Mouse (Mus musculus) limb, embryonic 12.5 days (tissue): ENCODE results near the gene Slc17a6. TPM values are rescaled to one million over a fixed set of nuclear protein-coding genes. Genes with fewer than 3 reads are reported as not detected.
"Not testable (repeated sequence)": the region's sequence is repeated elsewhere in the genome, so short reads cannot be mapped to it uniquely, and the experiment has no call there.

Experiments
- ATAC-seq: fragments of 200-750 bp; cut with Nextera tagmentation; 2 replicates; pipeline ENCODE4 v1.8.0; 2017; ENCODE audit warnings: low read depth, moderate TSS enrichment; ENCODE audit not compliant: insufficient number of reproducible peaks, insufficient read depth, low FRiP score, low TSS enrichment
- H3K27ac ChIP-seq: fragments of 300-500 bp; sonication (generic); 2 replicates; pipeline ENCODE4 v1.5.1; 2016; ENCODE audit warnings: mild to moderate bottlenecking, moderate library complexity
- H3K27me3 ChIP-seq: fragments of 300-500 bp; sonication (generic); 2 replicates; pipeline ENCODE4 v1.6.1; 2016; ENCODE audit warnings: mild to moderate bottlenecking, moderate library complexity
- H3K36me3 ChIP-seq: fragments of 300-500 bp; sonication (generic); 2 replicates; pipeline ENCODE4 v1.6.1; 2016; ENCODE audit warnings: mild to moderate bottlenecking, moderate library complexity
- H3K4me1 ChIP-seq: fragments of 300-500 bp; sonication (generic); replicated peaks from 2 replicates; pipeline ENCODE4 v1.6.1; 2016
- H3K4me2 ChIP-seq: fragments of 300-500 bp; sonication (generic); 2 replicates; pipeline ENCODE4 v1.6.1; 2016; ENCODE audit warnings: mild to moderate bottlenecking, moderate library complexity
- H3K4me3 ChIP-seq: fragments of 300-500 bp; sonication (generic); replicated peaks from 2 replicates; pipeline ENCODE4 v1.5.1; 2016; ENCODE audit warnings: mild to moderate bottlenecking
- H3K9ac ChIP-seq: fragments of 300-500 bp; sonication (generic); replicated peaks from 2 replicates; pipeline ENCODE4 v1.6.1; 2016; ENCODE audit warnings: mild to moderate bottlenecking, moderate library complexity
- H3K9me3 ChIP-seq: fragments of 300-500 bp; sonication (generic); 2 replicates; pipeline ENCODE4 v1.6.1; 2016; ENCODE audit warnings: mild to moderate bottlenecking, moderate library complexity
- WGBS: fragments of 180-500 bp; shearing (Covaris S2); methylation state at CpG from one replicate; pipeline ENCODE4 v1.1.7; 2016; 5-methylcytosine and 5-hydroxymethylcytosine counted together
- polyA plus RNA-seq: library from polyadenylated mRNA; unstranded; fragments of >200 nt; fragmentation: Nextera tagmentation; extraction: Ambion mirVana; gene quantifications from 2 replicates; pipeline ENCODE4 v1.2.1, GENCODE M21; 2016

Gene Slc17a6
- polyA plus RNA-seq, 1 experiment from 2014 or later: 0.20 TPM

GRCm38 (mm10) chr7:51693539-51694217 lies 71.9 kb downstream of the Slc17a6 start:
- no peaks in the 10 kb centered on the region for H3K36me3 ChIP-seq
- H3K27me3 ChIP-seq: no peaks in the 10 kb centered on the region
- H3K27ac ChIP-seq: no peak overlapping the region
- H3K4me3 ChIP-seq: no peak overlapping the region
- no peaks in the 10 kb centered on the region for H3K4me1 ChIP-seq
- no peak overlapping the region for H3K4me2 ChIP-seq
- whole genome bisulfite sequencing: 86% methylated on average over 8 of the region's 8 CpGs
- ATAC-seq: no peak
- no peak overlapping the region for H3K9ac ChIP-seq
- H3K9me3 ChIP-seq: no peaks in the 10 kb centered on the region

- Histone ChIP-seq H3K4me2 (no peak overlapping the region), H3K9ac (no peak overlapping the region), H3K27me3 (no peaks in the 10 kb centered on the region), H3K27ac (no peak overlapping the region), H3K9me3 (no peaks in the 10 kb centered on the region), H3K36me3 (no peaks in the 10 kb centered on the region), H3K4me3 (no peak overlapping the region), H3K4me1 (no peaks in the 10 kb centered on the region)
- ATAC-seq: no peak
- WGBS: 83% methylated on average over 4 of the region's 4 CpGs
These were observed 72.6 kb downstream of the Slc17a6 start for GRCm38 (mm10) chr7:51694452-51694851.

- Histone ChIP-seq H3K4me1 (no peaks in the 10 kb centered on the region), H3K27ac (no peak overlapping the region), H3K4me3 (no peak overlapping the region), H3K27me3 (no peaks in the 10 kb centered on the region), H3K36me3 (no peaks in the 10 kb centered on the region), H3K9ac (no peak overlapping the region), H3K9me3 (no peaks in the 10 kb centered on the region), H3K4me2 (no peak overlapping the region)
- no peak for ATAC-seq
- WGBS: 61% methylated on average over 3 of the region's 3 CpGs
These were observed 87.7 kb downstream of the Slc17a6 start for GRCm38 (mm10) chr7:51709508-51709907.

- H3K36me3 ChIP-seq, H3K4me3 ChIP-seq, H3K27me3 ChIP-seq, H3K27ac ChIP-seq, H3K9ac ChIP-seq, H3K4me1 ChIP-seq, H3K9me3 ChIP-seq, ATAC-seq, H3K4me2 ChIP-seq: not testable (repeated sequence)
- 67% methylated on average over 3 of the region's 3 CpGs for WGBS
These were observed 88.5 kb downstream of the Slc17a6 start for GRCm38 (mm10) chr7:51710346-51710745.

- no peaks in the 10 kb centered on the region for H3K36me3 ChIP-seq
- H3K9ac ChIP-seq: no peak overlapping the region
- no peaks in the 10 kb centered on the region for H3K9me3 ChIP-seq
- no peak overlapping the region for H3K4me2 ChIP-seq
- no peaks in the 10 kb centered on the region for H3K4me1 ChIP-seq
- no peak overlapping the region for H3K4me3 ChIP-seq
- WGBS: 61% methylated on average over 2 of the region's 2 CpGs
- no peaks in the 10 kb centered on the region for H3K27me3 ChIP-seq
- ATAC-seq: no peak
- H3K27ac ChIP-seq: no peak overlapping the region
These were observed 94.0 kb downstream of the Slc17a6 start for GRCm38 (mm10) chr7:51715771-51716170.

Other genes starting within 250 kb of the Slc17a6 start
- 0.09 and 0.14 TPM in 2 replicates for gene Ano5, start 111.0 kb upstream of the Slc17a6 start, polyA plus RNA-seq
- gene Gas2, start 240.0 kb downstream of the Slc17a6 start, polyA plus RNA-seq: 176 and 179 TPM in 2 replicates
- 27.0 and 27.2 TPM in 2 replicates for gene Fancf, start 240.3 kb downstream of the Slc17a6 start, polyA plus RNA-seq